Mouse (Mus musculus) kidney, adult 2 months (tissue): ENCODE results near the gene Mettl7a1.
"Not testable (repeated sequence)": the region's sequence is repeated elsewhere in the genome, so short reads cannot be mapped to it uniquely, and the experiment has no call there.

ENCODE experiments used
- CTCF ChIP-seq: fragments of 200-500 bp; conservative IDR thresholded peaks from 2 replicates; pipeline ENCODE4 v1.5.1; 2011; ENCODE audit warnings: low read depth, mild to moderate bottlenecking, control low read depth, low read length, moderate library complexity, mixed read lengths; ENCODE audit not compliant: insufficient read depth, insufficient read length
- POLR2A ChIP-seq: fragments of 200-500 bp; IDR thresholded peaks from one replicate; pipeline ENCODE4 v1.6.1; 2011; ENCODE audit warnings: low read depth, low read length, control low read depth

DNA sequence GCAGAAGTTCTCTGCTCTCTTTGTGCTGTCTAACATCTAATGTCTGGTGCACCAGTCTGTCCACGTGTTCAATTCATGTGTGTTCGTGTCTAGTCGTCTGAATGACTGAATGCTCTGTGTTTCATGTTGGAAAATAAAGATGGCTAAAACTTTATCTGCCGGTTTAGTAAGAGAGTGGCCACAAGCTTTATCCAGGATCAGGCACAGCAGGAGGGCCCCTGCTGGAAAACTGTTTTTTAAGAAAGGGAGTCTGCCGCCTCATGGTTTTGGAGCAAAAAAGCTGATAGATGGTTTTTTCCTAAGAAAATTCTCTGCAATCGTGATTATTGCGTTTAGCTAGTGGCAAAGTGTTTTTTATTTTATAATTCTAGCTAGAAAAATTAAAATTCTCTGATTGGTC lies 33.3 kb upstream of the Mettl7a1 start:
- not testable (repeated sequence) for TF ChIP-seq CTCF, POLR2A
